Mouse (Mus musculus) G1E (cell line): ENCODE measurements at regions not wholly inside any gene's neighbourhood (a gene's known extent, or its start where the extent isn't known, plus 50 kb on each side); places are given as distances from the start of the nearest gene placed in this dataset.

Source experiments
- ATAC-seq: 2 replicates; pipeline ENCODE4 v1.8.0; 2016; ENCODE audit warnings: mild to moderate bottlenecking; ENCODE audit not compliant: insufficient number of reproducible peaks, poor library complexity, low FRiP score, severe bottlenecking; ENCODE audit errors: extremely low read depth
- DNase-seq: peaks from one replicate; pipeline ENCODE4 v3.0.0; 2012; ENCODE audit warnings: low spot score
- H3K27me3 ChIP-seq: 2 replicates; pipeline ENCODE4 v1.6.1; 2012; ENCODE audit warnings: mild to moderate bottlenecking, low read length, inconsistent platforms; ENCODE audit not compliant: insufficient read depth
- H3K36me3 ChIP-seq: replicated peaks from 2 replicates; pipeline ENCODE3; 2012; ENCODE audit warnings: mild to moderate bottlenecking, inconsistent platforms
- H3K4me1 ChIP-seq: 2 replicates; pipeline ENCODE4 v1.6.1; 2012; ENCODE audit warnings: low read depth, low read length, inconsistent platforms, mixed read lengths; ENCODE audit not compliant: insufficient read depth
- H3K4me3 ChIP-seq: 2 replicates; pipeline ENCODE4 v1.5.1; 2012; ENCODE audit warnings: low read depth, mild to moderate bottlenecking, inconsistent platforms, low read length, moderate library complexity, mixed read lengths
- H3K9me3 ChIP-seq: replicated peaks from 2 replicates; pipeline ENCODE4 v1.6.1; 2012; ENCODE audit warnings: inconsistent platforms
- CTCF ChIP-seq: IDR thresholded peaks from 2 replicates; pipeline ENCODE4 v1.5.1; 2012; ENCODE audit warnings: low read depth, low read length, inconsistent platforms, mixed read lengths
- GATA1 ChIP-seq: IDR thresholded peaks from 2 replicates; pipeline ENCODE4 v1.6.1; 2012; ENCODE audit warnings: borderline replicate concordance, low read length, inconsistent platforms, mixed read lengths
- GATA2 ChIP-seq: IDR thresholded peaks from 2 replicates; pipeline ENCODE4 v1.6.1; 2012; ENCODE audit warnings: low read depth, low read length, inconsistent platforms, borderline replicate concordance
- POLR2AphosphoS5 ChIP-seq: IDR thresholded peaks from 2 replicates; pipeline ENCODE4 v1.6.1; 2012; ENCODE audit warnings: low read depth, low read length, inconsistent platforms; ENCODE audit not compliant: insufficient replicate concordance
- TAL1 ChIP-seq: conservative IDR thresholded peaks from 2 replicates; pipeline ENCODE4 v1.6.1; 2012; ENCODE audit warnings: low read depth, low read length, inconsistent platforms, mixed read lengths

DNA sequence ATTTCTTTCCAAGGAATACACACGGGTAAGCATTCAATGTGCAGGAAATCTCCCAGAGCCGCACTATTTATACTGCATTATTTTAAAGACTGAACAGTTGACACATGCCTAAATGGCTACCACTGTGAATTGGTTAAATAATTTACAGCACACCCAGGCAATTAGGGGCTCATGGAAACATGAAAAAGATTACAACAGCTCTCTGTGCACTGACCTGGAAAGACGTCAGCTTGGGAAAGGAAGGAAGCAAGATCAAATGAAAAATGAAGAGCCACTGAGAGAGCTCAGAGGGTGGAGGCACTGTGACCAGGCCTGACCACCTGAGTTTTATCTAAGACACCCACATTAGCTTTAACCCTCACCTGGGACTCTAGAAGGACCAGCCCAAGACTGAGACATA lies 82.7 kb upstream of the Nfe2l3 start:
- DNase-seq (no peak), ATAC-seq (no peak)
- Histone ChIP-seq H3K36me3 (no peaks in the 10 kb centered on the region), H3K4me1 (no peaks in the 10 kb centered on the region), H3K9me3 (no peaks in the 10 kb centered on the region), H3K4me3 (no peak overlapping the region), H3K27me3 (no peaks in the 10 kb centered on the region; the same call in 1 of the 2 replicates)
- TF ChIP-seq GATA2 (no peak), GATA1 (no peak), TAL1 (no peak), CTCF (no peak), POLR2AphosphoS5 (no peak)

DNA sequence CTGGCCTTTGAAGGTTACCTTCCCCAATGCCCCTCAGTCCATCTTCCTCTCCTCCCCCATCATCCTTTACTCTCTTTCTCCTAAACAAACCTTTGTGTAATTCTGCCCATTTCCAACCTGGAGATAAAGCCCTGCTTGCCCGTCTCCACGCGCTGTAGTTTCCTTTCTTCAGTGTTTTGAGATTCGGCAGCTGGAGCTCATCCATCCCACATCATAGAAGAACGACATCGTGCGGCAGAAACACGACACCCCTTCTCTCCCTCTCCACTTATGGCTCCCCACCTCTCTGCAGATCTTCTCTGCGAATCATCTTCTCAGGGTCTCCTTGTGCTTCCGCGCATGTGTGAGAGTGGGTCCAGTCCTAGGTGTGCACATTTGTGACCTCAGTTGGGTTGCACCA lies 77.4 kb upstream of the Nfe2l3 start:
- no peaks in the 10 kb centered on the region for H3K4me1 ChIP-seq
- no peak for TF ChIP-seq POLR2AphosphoS5
- no peak for TF ChIP-seq TAL1
- TF ChIP-seq GATA1, result no peak
- no peak for TF ChIP-seq GATA2
- TF ChIP-seq CTCF, result no peak
- DNase-seq (no peak), ATAC-seq (no peak)
- H3K4me3 ChIP-seq, result no peak overlapping the region
- H3K27me3 ChIP-seq, result peaks cover 4% of the 10 kb centered on the region; the same call in 1 of the 2 replicates
- no peaks in the 10 kb centered on the region for H3K9me3 ChIP-seq
- H3K36me3 ChIP-seq, result no peaks in the 10 kb centered on the region

DNA sequence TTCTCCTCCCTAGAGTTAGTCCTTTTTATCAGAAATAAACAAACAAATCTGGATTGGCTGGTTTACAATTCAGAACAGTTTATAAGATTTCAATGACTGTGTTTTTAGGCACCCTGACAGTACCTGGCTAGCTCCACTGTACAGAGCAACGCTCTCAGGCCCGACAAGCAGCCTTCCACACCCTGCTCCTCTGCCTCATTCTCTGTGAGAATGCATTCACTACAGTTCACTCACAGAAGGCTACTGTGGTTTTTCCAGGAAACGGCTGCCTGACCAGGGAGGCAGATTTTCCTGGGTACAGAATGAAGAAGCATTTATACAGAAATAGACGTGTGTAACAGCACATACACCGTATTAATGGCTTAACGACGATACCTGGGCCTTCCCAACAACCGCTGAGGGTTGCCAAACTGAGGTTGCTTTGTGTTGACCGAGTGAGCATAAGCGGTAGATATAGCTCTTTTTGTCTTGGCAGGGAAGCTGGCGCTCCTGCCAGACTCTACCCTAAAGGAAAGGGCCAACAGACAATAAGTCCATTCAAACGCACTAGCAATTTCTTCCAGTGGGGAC lies 70.8 kb upstream of the Nfe2l3 start:
- H3K4me1 ChIP-seq, result peaks cover 5% of the 10 kb centered on the region
- TF ChIP-seq GATA2, result no peak
- TF ChIP-seq CTCF, result no peak
- TF ChIP-seq TAL1, result no peak
- no peak for TF ChIP-seq GATA1
- no peak for TF ChIP-seq POLR2AphosphoS5
- no peaks in the 10 kb centered on the region for H3K36me3 ChIP-seq
- no peaks in the 10 kb centered on the region for H3K9me3 ChIP-seq
- no peak for DNase-seq
- peaks cover 14% of the 10 kb centered on the region for H3K27me3 ChIP-seq
- no peak overlapping the region for H3K4me3 ChIP-seq
- ATAC-seq, result no peak

DNA sequence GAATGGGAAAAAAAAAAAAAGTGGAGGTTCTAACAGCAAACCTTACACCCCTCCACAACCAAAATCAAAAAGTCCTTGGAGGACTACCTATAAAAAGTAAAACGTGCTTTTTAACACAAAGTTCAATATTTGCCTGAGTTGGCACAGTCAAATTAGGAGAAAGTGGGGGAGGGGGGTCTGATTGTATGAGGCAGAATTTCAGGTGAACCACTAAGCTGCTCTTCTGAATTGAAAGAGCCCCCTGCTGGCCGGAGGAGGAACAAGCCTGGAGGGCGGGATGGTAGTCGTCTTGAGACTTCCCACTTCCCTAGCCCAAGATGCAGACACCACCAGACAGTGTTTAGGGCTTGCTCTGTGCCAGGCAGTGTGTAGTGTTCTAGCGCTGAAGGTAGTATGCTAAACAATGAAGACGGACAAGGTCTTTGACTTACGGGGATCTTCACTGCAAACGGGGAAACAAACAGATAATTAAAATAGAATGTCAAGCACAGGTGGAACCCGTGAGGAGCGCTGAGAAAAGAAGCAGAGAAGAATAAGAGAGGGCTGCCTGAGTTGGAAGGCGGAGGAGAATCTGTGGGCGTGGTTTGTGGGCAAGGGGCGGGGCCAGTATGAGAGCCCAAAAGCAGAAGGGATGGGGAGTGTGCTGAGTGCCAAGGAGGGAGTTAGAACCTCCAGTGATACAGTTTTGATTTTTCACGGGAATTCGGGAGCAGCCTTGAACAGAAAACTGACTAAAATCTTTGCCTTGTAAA lies 69.8 kb upstream of the Nfe2l3 start:
- Histone ChIP-seq H3K4me3 (no peak overlapping the region), H3K36me3 (no peaks in the 10 kb centered on the region), H3K27me3 (peaks cover 10% of the 10 kb centered on the region), H3K4me1 (peaks cover 5% of the 10 kb centered on the region), H3K9me3 (no peaks in the 10 kb centered on the region)
- ATAC-seq (no peak), DNase-seq (peak; percentile 37)
- TF ChIP-seq POLR2AphosphoS5, result no peak
- TF ChIP-seq CTCF, result peak; percentile 49
- no peak for TF ChIP-seq GATA1

DNA sequence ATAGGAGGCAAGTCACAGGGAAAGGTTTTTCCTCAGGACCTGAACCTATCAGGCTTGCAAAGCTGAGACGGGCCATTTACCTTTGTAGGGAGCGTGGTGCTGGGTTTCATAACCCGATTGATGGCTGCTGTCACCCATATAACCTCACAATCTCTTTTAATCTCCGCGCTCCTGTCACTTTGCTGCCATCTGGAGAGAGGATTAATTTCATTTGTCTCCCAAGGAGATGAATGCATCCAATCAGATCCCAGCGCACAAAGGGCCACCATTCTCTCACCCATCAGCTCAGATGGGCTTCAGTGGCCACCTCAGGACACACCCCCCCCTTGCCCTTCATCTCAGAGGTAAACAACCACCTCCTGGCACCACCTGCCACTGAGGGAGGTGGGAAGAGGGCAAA lies 67.7 kb upstream of the Nfe2l3 start:
- ATAC-seq, result no peak
- peaks cover 10% of the 10 kb centered on the region for H3K27me3 ChIP-seq

DNA sequence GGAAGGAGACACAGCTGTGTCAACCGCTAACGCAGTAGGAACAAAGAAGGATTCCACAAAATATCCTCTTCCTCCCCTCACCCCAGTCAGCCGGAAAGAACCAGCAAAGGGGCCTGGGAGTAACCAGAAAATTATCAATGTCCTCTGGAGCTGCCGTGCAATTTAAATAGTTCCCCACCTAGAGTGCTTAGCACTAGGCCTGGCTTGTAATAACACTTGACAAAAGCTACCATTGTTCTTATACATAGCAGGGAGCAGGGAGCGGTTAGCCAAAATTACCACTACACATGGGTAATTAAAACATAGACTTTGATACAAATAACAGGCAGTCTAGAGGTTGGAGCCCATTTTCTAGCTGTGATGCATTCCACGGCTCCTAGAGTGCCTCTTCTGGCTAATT lies 62.7 kb upstream of the Nfe2l3 start:
- Histone ChIP-seq H3K9me3 (no peaks in the 10 kb centered on the region), H3K36me3 (no peaks in the 10 kb centered on the region), H3K4me1 (no peaks in the 10 kb centered on the region), H3K4me3 (no peak overlapping the region), H3K27me3 (peaks cover 6% of the 10 kb centered on the region)
- DNase-seq (no peak), ATAC-seq (no peak)
- TF ChIP-seq GATA2 (no peak), POLR2AphosphoS5 (no peak), TAL1 (no peak), GATA1 (no peak), CTCF (no peak)

More for the DNA sequence above, 67.7 kb upstream of the Nfe2l3 start:
- Histone ChIP-seq H3K4me3 (no peak overlapping the region), H3K9me3 (no peaks in the 10 kb centered on the region), H3K4me1 (peaks cover 5% of the 10 kb centered on the region), H3K36me3 (no peaks in the 10 kb centered on the region)
- DNase-seq, result no peak
- TF ChIP-seq POLR2AphosphoS5, result no peak
- TF ChIP-seq CTCF, result no peak
- TF ChIP-seq TAL1, result no peak
- TF ChIP-seq GATA1, result no peak
- no peak for TF ChIP-seq GATA2
